Mouse (Mus musculus): ENCODE measurements around the gene Gm10718. TPM values are rescaled to one million over a fixed set of nuclear protein-coding genes. Genes with fewer than 3 reads are reported as not detected.
"Not testable (repeated sequence)": the region's sequence is repeated elsewhere in the genome, so short reads cannot be mapped to it uniquely, and the experiment has no call there.

The Gm10718 gene
- polyA plus RNA-seq, 1 experiment from 2014 or later = 0.31 TPM

- 57% methylated on average over 4 of the region's 4 CpGs for WGBS (ENCODE audit: insufficient replicate concordance)
- H3K4me2 ChIP-seq (ENCODE audit: low read depth, low read length); H3K27me3 ChIP-seq (ENCODE audit: insufficient read depth, low read length); H3K9ac ChIP-seq (replicated peaks); H3K27ac ChIP-seq (ENCODE audit: low read depth); H3K4me3 ChIP-seq (ENCODE audit: low read depth, low read length); H3K36me3 ChIP-seq (replicated peaks; ENCODE audit: insufficient read depth, low read length); DNase-seq; H3K4me1 ChIP-seq (ENCODE audit: insufficient read depth); ATAC-seq; H3K9me3 ChIP-seq (ENCODE audit: low read length): not testable (repeated sequence)
Measured at GRCm38 (mm10) chr9:3038161-3038560, 14.8 kb downstream of the Gm10718 start.

Small RNA genes within 50 kb of the gene (microRNA-seq; reads per million reads assigned to microRNA genes)
- not detected for gene Mir101c

Other genes with a start within 250 kb of the Gm10718 start
- gene Gm10722, start 22.6 kb upstream of the Gm10718 start, polyA plus RNA-seq (2015; fragmentation: Nextera tagmentation; extraction: Ambion mirVana) = not detected in 2 replicates
- not detected in 2 replicates for gene Gm11168, start 20.2 kb upstream of the Gm10718 start, polyA plus RNA-seq (2015; fragmentation: Nextera tagmentation; extraction: Ambion mirVana)
- gene Gm10721, start 10.4 kb upstream of the Gm10718 start, polyA plus RNA-seq (2015; fragmentation: Nextera tagmentation; extraction: Ambion mirVana) = not detected in 2 replicates
- not detected in 2 replicates for gene Gm10720, start 7.9 kb upstream of the Gm10718 start, polyA plus RNA-seq (2015; fragmentation: Nextera tagmentation; extraction: Ambion mirVana)
- not detected in 2 replicates for gene Gm10719, start 6.1 kb upstream of the Gm10718 start, polyA plus RNA-seq (2015; fragmentation: Nextera tagmentation; extraction: Ambion mirVana)
- not detected in 2 replicates for gene Gm10717, start 1.9 kb downstream of the Gm10718 start, polyA plus RNA-seq (2015; fragmentation: Nextera tagmentation; extraction: Ambion mirVana)
- gene Gm17535, start 11.1 kb downstream of the Gm10718 start, polyA plus RNA-seq (2015; fragmentation: Nextera tagmentation; extraction: Ambion mirVana) = not detected in 2 replicates
- not detected in 2 replicates for gene Gm10715, start 13.3 kb downstream of the Gm10718 start, polyA plus RNA-seq (2015; fragmentation: Nextera tagmentation; extraction: Ambion mirVana)

Measured in liver, postnatal 0 days (tissue).